Mouse (Mus musculus): Measurements from ENCODE around the gene Myg1.

The Myg1 gene

GRCm38 (mm10) chr15:102386640-102387039, 55.1 kb downstream of the Myg1 start:
- no peak for DNase-seq (ENCODE audit: low read depth)

Measured in c-Kit-positive CD71-negative TER-119-negative erythroid progenitor cells, embryonic 14.5 days (primary cell).